Mouse (Mus musculus) megakaryocyte, embryonic 14.5 days (primary cell): Measurements from ENCODE around the gene Prom2. TPM values are rescaled to one million over a fixed set of nuclear protein-coding genes. Genes with fewer than 3 reads are reported as not detected.

Source experiments
- H3K27me3 ChIP-seq: replicated peaks from 2 replicates; pipeline ENCODE3; 2012; ENCODE audit warnings: inconsistent platforms
- H3K36me3 ChIP-seq: replicated peaks from 2 replicates; pipeline ENCODE3; 2012; ENCODE audit warnings: low read length, inconsistent platforms, mixed read lengths
- H3K4me1 ChIP-seq: 2 replicates; pipeline ENCODE4 v1.6.1; 2012; ENCODE audit warnings: inconsistent platforms
- H3K4me3 ChIP-seq: replicated peaks from 2 replicates; pipeline ENCODE3; 2012; ENCODE audit warnings: moderate library complexity, mild to moderate bottlenecking, inconsistent platforms
- H3K9me3 ChIP-seq: 2 replicates; pipeline ENCODE4 v1.6.1; 2012; ENCODE audit warnings: inconsistent platforms
- FLI1 ChIP-seq: IDR thresholded peaks from 2 replicates; pipeline ENCODE4 v1.6.1; 2012; ENCODE audit warnings: low read length, inconsistent platforms, mixed read lengths
- GATA1 ChIP-seq: IDR thresholded peaks from 3 replicates; pipeline ENCODE4 v1.6.1; 2012; ENCODE audit warnings: mixed read lengths, low read length, inconsistent platforms, borderline replicate concordance
- polyA plus RNA-seq: library from polyadenylated mRNA; stranded (reverse); fragments of >175 nt; gene quantifications from 2 replicates; pipeline ENCODE4 v1.2.3, GENCODE M21; 2012; ENCODE audit warnings: low replicate concordance; ENCODE audit not compliant: insufficient read depth

Prom2 gene
- polyA plus RNA-seq = not detected in 2 replicates

DNA sequence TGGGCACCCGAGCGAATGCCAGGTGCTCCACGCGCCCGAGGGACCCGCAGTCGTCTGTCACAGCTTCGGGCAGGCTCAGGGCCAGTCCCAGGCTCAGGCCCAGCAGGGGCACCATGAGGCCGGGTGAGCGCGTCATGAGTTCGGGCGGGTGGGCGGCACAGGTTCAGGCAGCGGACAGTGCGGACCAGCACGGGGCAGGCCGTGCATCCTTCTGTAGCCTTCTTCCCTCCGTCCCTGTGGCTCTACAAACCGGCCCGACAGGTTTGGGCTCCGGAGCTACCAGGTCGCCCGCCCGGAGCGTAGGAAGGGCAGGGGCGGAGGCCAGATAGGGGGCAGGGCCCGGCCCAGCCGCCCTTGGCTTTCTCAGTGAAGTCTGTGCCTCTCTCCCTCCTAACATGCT lies at the start of gene Prom2:
Gene Prom2, minus strand, starts transcription at position 283 of the 400 bp plus-strand sequence.
- H3K4me1 ChIP-seq = no peaks in the 10 kb centered on the region; the same call in 1 of the 2 replicates
- no peak within 1 kb of the TSS for H3K4me3 ChIP-seq
- H3K36me3 ChIP-seq = no peaks in the 10 kb centered on the region
- no peak for TF ChIP-seq GATA1
- no peak for TF ChIP-seq FLI1
- peaks cover 92% of the 10 kb centered on the region for H3K27me3 ChIP-seq
- H3K9me3 ChIP-seq = no peaks in the 10 kb centered on the region

GRCm38 (mm10) chr2:127590840-127591239 lies 49.6 kb upstream of the Prom2 start:
- Histone ChIP-seq H3K4me3 (no peak overlapping the region), H3K36me3 (peaks cover 53% of the 10 kb centered on the region), H3K27me3 (no peaks in the 10 kb centered on the region), H3K9me3 (no peaks in the 10 kb centered on the region), H3K4me1 (peaks cover 44% of the 10 kb centered on the region)
- TF ChIP-seq FLI1 (no peak), GATA1 (no peak)

DNA sequence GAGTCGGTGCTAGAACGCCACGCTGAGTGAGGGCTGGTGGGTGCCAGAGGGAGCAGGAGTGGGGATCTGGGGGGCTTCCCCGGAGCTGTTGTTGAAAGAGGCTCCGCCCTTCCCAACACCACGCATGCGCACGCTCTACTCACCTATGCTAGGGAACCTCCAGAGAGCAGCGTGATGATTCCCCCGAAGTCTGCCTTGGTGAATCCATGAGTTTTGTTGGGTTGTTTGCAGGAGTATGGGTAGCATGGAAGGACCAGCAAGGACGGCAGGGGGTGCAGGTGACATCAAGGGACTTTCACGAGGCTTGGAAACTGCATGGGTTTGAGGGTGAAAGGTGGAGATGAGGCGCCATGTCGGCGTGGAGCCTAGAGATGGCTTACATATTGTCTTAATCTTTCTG lies 48.9 kb upstream of the Prom2 start:
- Histone ChIP-seq H3K27me3 (no peaks in the 10 kb centered on the region), H3K9me3 (no peaks in the 10 kb centered on the region), H3K4me1 (peaks cover 44% of the 10 kb centered on the region), H3K4me3 (no peak overlapping the region), H3K36me3 (peaks cover 47% of the 10 kb centered on the region)
- TF ChIP-seq GATA1 (no peak), FLI1 (no peak)

DNA sequence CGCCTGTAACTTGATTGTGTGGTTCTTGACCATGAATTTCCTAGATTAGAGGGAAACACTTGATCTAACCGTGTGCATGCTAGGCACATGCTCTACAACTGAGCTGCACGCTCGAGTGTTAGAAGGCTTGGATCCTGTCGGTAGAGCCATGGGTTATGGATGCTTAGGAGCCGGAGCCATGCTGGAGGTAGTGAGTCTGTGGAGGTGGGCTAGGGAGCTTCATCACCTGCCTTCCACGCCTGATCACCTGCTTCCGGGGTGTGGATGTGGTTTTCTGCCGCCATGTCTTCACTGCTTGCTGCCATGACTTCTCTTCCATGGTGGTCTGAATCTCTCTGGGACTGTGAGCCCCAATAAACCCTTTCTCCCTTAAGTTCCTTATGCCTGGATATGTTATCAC lies 47.6 kb upstream of the Prom2 start:
- Histone ChIP-seq H3K9me3 (no peaks in the 10 kb centered on the region), H3K36me3 (peaks cover 35% of the 10 kb centered on the region), H3K27me3 (no peaks in the 10 kb centered on the region), H3K4me3 (peak overlapping the region; percentile 34), H3K4me1 (peaks cover 57% of the 10 kb centered on the region)
- no peak for TF ChIP-seq GATA1
- TF ChIP-seq FLI1 = no peak

GRCm38 (mm10) chr2:127587514-127587844 lies 46.2 kb upstream of the Prom2 start:
- peaks cover 22% of the 10 kb centered on the region for H3K36me3 ChIP-seq
- H3K4me3 ChIP-seq = peak overlapping the region; percentile 99
- H3K4me1 ChIP-seq = peaks cover 61% of the 10 kb centered on the region
- no peaks in the 10 kb centered on the region for H3K27me3 ChIP-seq
- TF ChIP-seq GATA1 (no peak), FLI1 (no peak)
- H3K9me3 ChIP-seq = no peaks in the 10 kb centered on the region

- no peaks in the 10 kb centered on the region for H3K27me3 ChIP-seq
- peaks cover 16% of the 10 kb centered on the region for H3K36me3 ChIP-seq
- peak within 1 kb of the TSS; percentile 99 for H3K4me3 ChIP-seq
- no peaks in the 10 kb centered on the region for H3K9me3 ChIP-seq
- TF ChIP-seq GATA1 (no peak), FLI1 (no peak)
- peaks cover 61% of the 10 kb centered on the region for H3K4me1 ChIP-seq
These were observed 45.6 kb upstream of the Prom2 start, which contains the start of the genes Zfp661 and Mrps5 for GRCm38 (mm10) chr2:127586694-127587513. TSS of gene Zfp661 (minus strand) at chr2:127587094. TSS of gene Mrps5 (plus strand) at chr2:127587222.

GRCm38 (mm10) chr2:127584436-127584858 lies 43.2 kb upstream of the Prom2 start:
- peaks cover 47% of the 10 kb centered on the region for H3K4me1 ChIP-seq
- H3K9me3 ChIP-seq = no peaks in the 10 kb centered on the region
- no peak for TF ChIP-seq FLI1
- no peak for TF ChIP-seq GATA1
- H3K36me3 ChIP-seq = peaks cover 12% of the 10 kb centered on the region
- no peaks in the 10 kb centered on the region for H3K27me3 ChIP-seq
- peak overlapping the region; percentile 96 for H3K4me3 ChIP-seq

- Histone ChIP-seq H3K9me3 (peaks cover 12% of the 10 kb centered on the region), H3K36me3 (peaks cover 25% of the 10 kb centered on the region), H3K4me1 (no peaks in the 10 kb centered on the region), H3K4me3 (no peak overlapping the region), H3K27me3 (peaks cover 10% of the 10 kb centered on the region)
- TF ChIP-seq GATA1 (no peak), FLI1 (no peak)
These were observed 32.1 kb upstream of the Prom2 start for GRCm38 (mm10) chr2:127573322-127573721.

DNA sequence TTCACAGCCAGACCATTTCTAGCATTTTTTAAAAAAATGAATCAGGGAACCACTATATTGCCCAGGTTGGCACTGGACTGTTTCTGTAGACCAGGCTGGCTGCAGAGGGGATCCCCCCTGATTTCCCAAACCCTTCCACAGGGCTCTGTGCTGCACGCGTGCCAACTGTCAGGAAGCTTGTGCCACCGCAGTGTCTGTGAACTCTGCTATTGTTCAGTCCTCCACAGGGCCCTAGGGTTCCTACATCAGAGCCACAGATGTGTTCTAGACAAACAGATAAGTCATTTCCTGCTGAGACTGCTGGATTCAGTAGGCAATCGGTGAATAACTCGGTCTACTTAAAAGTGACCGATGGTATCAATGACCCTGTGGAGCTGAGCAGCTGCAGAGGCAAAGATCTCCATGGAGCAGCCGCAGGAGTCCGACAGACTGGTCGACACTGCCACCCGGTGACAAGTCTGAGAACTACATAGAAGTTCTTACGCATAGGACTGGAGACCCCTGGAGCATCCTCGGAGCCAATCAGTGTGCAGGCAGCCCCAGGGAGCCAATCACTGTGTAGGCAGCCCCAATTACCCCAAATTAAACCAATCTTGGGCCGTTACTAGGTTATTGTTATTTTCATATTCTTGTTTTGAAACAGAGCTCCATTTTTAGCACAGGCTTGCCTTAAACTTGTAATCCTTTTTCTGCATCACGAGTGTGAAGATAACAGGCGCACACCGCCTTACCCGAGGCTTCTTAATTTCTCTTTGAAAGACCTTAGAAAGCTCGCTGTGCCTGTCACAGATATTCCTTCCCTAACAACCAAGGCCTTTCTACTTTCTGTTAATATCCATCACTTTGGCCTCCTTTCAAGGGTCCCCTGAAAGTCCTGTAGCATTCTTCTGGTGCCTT lies 18.1 kb upstream of the Prom2 start:
- no peaks in the 10 kb centered on the region for H3K9me3 ChIP-seq
- H3K4me3 ChIP-seq = peak overlapping the region; percentile 5
- peaks cover 46% of the 10 kb centered on the region for H3K27me3 ChIP-seq
- no peaks in the 10 kb centered on the region for H3K36me3 ChIP-seq
- peaks cover 7% of the 10 kb centered on the region for H3K4me1 ChIP-seq
- TF ChIP-seq GATA1 = no peak
- TF ChIP-seq FLI1 = no peak
